Mouse (Mus musculus): ENCODE measurements around the gene C2cd6.

GRCm38 (mm10) chr1:59037723-59038122 is 57.0 kb downstream of the C2cd6 start:
- TF ChIP-seq CTCF (IDR thresholded peaks at IDR 0.05; ENCODE audit: borderline replicate concordance, insufficient read depth, low read length) = no peak
- TF ChIP-seq POLR2A (IDR thresholded peaks at IDR 0.05; ENCODE audit: low read depth, low read length) = no peak
